ENCODE assay signal across 9 mouse cellular contexts in genomic region chr9:108002778-108003530, GRCm38 (mm10). TPM values are rescaled to one million over a fixed set of nuclear protein-coding genes. Genes with fewer than 3 reads are reported as not detected.
DNase-seq lines count a peak whose midpoint lies in the region; ATAC-seq lines count a peak whose summit lies in the region.
"Had no signal": no experiment of that assay in that cellular context is flagged by ENCODE, and none has a peak within 500 bp of the region (broad histone marks: within the 10 kb centered on the region; RNA-seq: fewer than 3 reads in every experiment).

No protein-coding gene starts in this region.

- no peak; the same call in 1 of the 2 replicates for ATAC-seq in forebrain, embryonic 11.5 days (replicated peaks; ENCODE audit: low FRiP score)
- peak; percentile 35; the same call in 1 of the 2 replicates for ATAC-seq in limb, embryonic 15.5 days (ENCODE audit: insufficient number of reproducible peaks, low FRiP score, low TSS enrichment, low read depth)
- peak; percentile 62 for ATAC-seq in neural tube, embryonic 12.5 days (ENCODE audit: low FRiP score, low read depth)

- peak overlapping the region; percentile 82 for H3K27ac ChIP-seq in forebrain, embryonic 11.5 days (ENCODE audit: low read depth, low read length)
- H3K27ac ChIP-seq in limb, embryonic 15.5 days = peak overlapping the region; percentile 95
- H3K27ac ChIP-seq in neural tube, embryonic 12.5 days = peak overlapping the region; percentile 77

- DNase-seq in adrenal gland, postnatal 25 days = peak; percentile 40
- no peak for DNase-seq in adrenal gland, adult 8-10 months
- DNase-seq in ovary, postnatal 14 days (ENCODE audit: low spot score) = peak; percentile 42
- no peak for DNase-seq in ovary, postnatal 36 days (ENCODE audit: low spot score)
- DNase-seq in forebrain, embryonic 11.5 days (ENCODE audit: low spot score) = no peak
- no peak for DNase-seq in frontal cortex, postnatal 10 days (ENCODE audit: low spot score in 2 of 2)

- H3K4me2 ChIP-seq in forebrain, embryonic 11.5 days (ENCODE audit: low read depth, low read length, severe bottlenecking) = peak overlapping the region; percentile 85
- H3K4me2 ChIP-seq in limb, embryonic 15.5 days = peak overlapping the region; percentile 69
- H3K4me2 ChIP-seq in neural tube, embryonic 12.5 days (replicated peaks) = peak overlapping the region; percentile 87

- H3K9me3 ChIP-seq in forebrain, embryonic 11.5 days (ENCODE audit: control insufficient read depth, low read length) = no peaks in the 10 kb centered on the region
- no peaks in the 10 kb centered on the region for H3K9me3 ChIP-seq in limb, embryonic 15.5 days
- H3K9me3 ChIP-seq in neural tube, embryonic 12.5 days = no peaks in the 10 kb centered on the region

- H3K36me3 ChIP-seq in forebrain, embryonic 11.5 days (ENCODE audit: control insufficient read depth, insufficient read depth, low read length) = no peaks in the 10 kb centered on the region
- H3K36me3 ChIP-seq in limb, embryonic 15.5 days = 0 out of 2 replicates have a peak, but pooled peaks cover under 1% of the 10 kb centered on the region
- no peaks in the 10 kb centered on the region for H3K36me3 ChIP-seq in neural tube, embryonic 12.5 days

- H3K4me1 ChIP-seq in forebrain, embryonic 11.5 days (replicated peaks; ENCODE audit: control insufficient read depth, insufficient read depth, low read length) = peaks cover 5% of the 10 kb centered on the region
- peaks cover 25% of the 10 kb centered on the region for H3K4me1 ChIP-seq in limb, embryonic 15.5 days
- peaks cover 24% of the 10 kb centered on the region for H3K4me1 ChIP-seq in neural tube, embryonic 12.5 days

- under 1% methylated on average over 49 of the region's 50 CpGs for WGBS in forebrain, embryonic 11.5 days
- WGBS in limb, embryonic 15.5 days = under 1% methylated on average over 50 of the region's 50 CpGs
- under 1% methylated on average over 50 of the region's 50 CpGs for WGBS in neural tube, embryonic 12.5 days

- H3K27me3 ChIP-seq in forebrain, embryonic 11.5 days (ENCODE audit: control insufficient read depth, insufficient read depth, low read length) = no peaks in the 10 kb centered on the region
- H3K27me3 ChIP-seq in limb, embryonic 15.5 days = no peaks in the 10 kb centered on the region
- H3K27me3 ChIP-seq in neural tube, embryonic 12.5 days (replicated peaks) = no peaks in the 10 kb centered on the region

- H3K9ac ChIP-seq in forebrain, embryonic 11.5 days (ENCODE audit: low read length) = peak overlapping the region; percentile 94
- H3K9ac ChIP-seq in limb, embryonic 15.5 days = peak overlapping the region; percentile 92
- peak overlapping the region; percentile 98 for H3K9ac ChIP-seq in neural tube, embryonic 12.5 days

- peak overlapping the region; percentile 99 for H3K4me3 ChIP-seq in forebrain, embryonic 11.5 days (ENCODE audit: low read depth, low read length)
- H3K4me3 ChIP-seq in limb, embryonic 15.5 days = peak overlapping the region; percentile 73
- H3K4me3 ChIP-seq in neural tube, embryonic 12.5 days = peak overlapping the region; percentile 98

RNA-seq across cellular contexts. Expression of gene Ip6k1, which starts 0.7 kb away (rescaled TPM):
- 118 and 139 TPM in 2 replicates for total RNA-seq in adrenal gland, postnatal 25 days (2021)
- 100 to 1,000 TPM; 138 to 184 (median 167) TPM for total RNA-seq in adrenal gland, adult 8-10 months (2022)
- 41.1 and 43.3 TPM in 2 replicates for polyA plus RNA-seq in forebrain, embryonic 11.5 days (2014; fragmentation: Nextera tagmentation; extraction: Ambion mirVana)
- polyA plus RNA-seq in limb, embryonic 15.5 days (2015; fragmentation: Nextera tagmentation; extraction: Ambion mirVana) = 56.0 and 64.3 TPM in 2 replicates
- polyA plus RNA-seq in neural tube, embryonic 12.5 days (2016; fragmentation: Nextera tagmentation; extraction: Ambion mirVana) = 96.2 and 97.9 TPM in 2 replicates

RNA-seq across cellular contexts. Expression of gene Gm20662, which starts 6.8 kb away (rescaled TPM):
- total RNA-seq in adrenal gland, postnatal 25 days (2021) = 2.8 TPM in 1 of 2 replicates, not detected in the other
- 1 to 10 TPM in 3 of 4 experiments, not detected in 1; 3.8 to 7.4 (median 4.0) TPM for total RNA-seq in adrenal gland, adult 8-10 months (2022)
- 0.39 and 1.1 TPM in 2 replicates for polyA plus RNA-seq in forebrain, embryonic 11.5 days (2014; fragmentation: Nextera tagmentation; extraction: Ambion mirVana)
- 0.10 and 0.51 TPM in 2 replicates for polyA plus RNA-seq in limb, embryonic 15.5 days (2015; fragmentation: Nextera tagmentation; extraction: Ambion mirVana)
- 0.89 and 1.5 TPM in 2 replicates for polyA plus RNA-seq in neural tube, embryonic 12.5 days (2016; fragmentation: Nextera tagmentation; extraction: Ambion mirVana)

RNA-seq across cellular contexts. Expression of gene Cdhr4, which starts 10.7 kb away (rescaled TPM):
- total RNA-seq in adrenal gland, postnatal 25 days (2021) = 1.8 and 3.1 TPM in 2 replicates
- 1 to 10 TPM in 2 of 4 experiments, under 1 TPM in 2; 0.66 to 1.3 (median 1.0) TPM for total RNA-seq in adrenal gland, adult 8-10 months (2022)
- 1.9 and 3.4 TPM in 2 replicates for polyA plus RNA-seq in forebrain, embryonic 11.5 days (2014; fragmentation: Nextera tagmentation; extraction: Ambion mirVana)
- polyA plus RNA-seq in limb, embryonic 15.5 days (2015; fragmentation: Nextera tagmentation; extraction: Ambion mirVana) = 10.7 and 11.9 TPM in 2 replicates
- 5.0 and 7.2 TPM in 2 replicates for polyA plus RNA-seq in neural tube, embryonic 12.5 days (2016; fragmentation: Nextera tagmentation; extraction: Ambion mirVana)

RNA-seq across cellular contexts. Expression of gene Inka1, which starts 17.3 kb away (rescaled TPM):
- 5.7 and 6.4 TPM in 2 replicates for total RNA-seq in adrenal gland, postnatal 25 days (2021)
- total RNA-seq in adrenal gland, adult 8-10 months (2022) = 1 to 10 TPM; 4.7 to 6.0 (median 5.0) TPM
- polyA plus RNA-seq in forebrain, embryonic 11.5 days (2014; fragmentation: Nextera tagmentation; extraction: Ambion mirVana) = 22.8 and 26.5 TPM in 2 replicates
- 97.7 and 99.9 TPM in 2 replicates for polyA plus RNA-seq in limb, embryonic 15.5 days (2015; fragmentation: Nextera tagmentation; extraction: Ambion mirVana)
- polyA plus RNA-seq in neural tube, embryonic 12.5 days (2016; fragmentation: Nextera tagmentation; extraction: Ambion mirVana) = 39.2 and 42.3 TPM in 2 replicates

RNA-seq across cellular contexts. Expression of gene Gm20661, which starts 20.1 kb away (rescaled TPM):
- total RNA-seq in adrenal gland, postnatal 25 days (2021) = 0.46 TPM in 1 of 2 replicates, not detected in the other
- under 1 TPM in 3 of 4 experiments, not detected in 1; 0.32 to 0.43 (median 0.37) TPM for total RNA-seq in adrenal gland, adult 8-10 months (2022)
- polyA plus RNA-seq in forebrain, embryonic 11.5 days (2014; fragmentation: Nextera tagmentation; extraction: Ambion mirVana) = 1.0 and 1.7 TPM in 2 replicates
- 6.9 and 7.4 TPM in 2 replicates for polyA plus RNA-seq in limb, embryonic 15.5 days (2015; fragmentation: Nextera tagmentation; extraction: Ambion mirVana)
- polyA plus RNA-seq in neural tube, embryonic 12.5 days (2016; fragmentation: Nextera tagmentation; extraction: Ambion mirVana) = 2.0 and 2.2 TPM in 2 replicates
- polyA plus RNA-seq: large intestine, adult 2 months had no signal

Comparison
In these comparisons a context has a peak if more than half of its experiments do, and no peak if none do; other contexts are left out.
1. DNase-seq: peak in adrenal gland, postnatal 25 days (single experiment) and ovary, postnatal 14 days (single experiment); none in adrenal gland, adult 8-10 months (single experiment), ovary, postnatal 36 days (single experiment), forebrain, embryonic 11.5 days (single experiment) and frontal cortex, postnatal 10 days (0 of 2).
2. Peak in every context shown above with its lines, with median percentiles within 50 percentile points of each other: H3K27ac ChIP-seq, H3K4me2 ChIP-seq, H3K4me3 ChIP-seq and H3K9ac ChIP-seq.